Mouse (Mus musculus): ENCODE results near the gene Gin1. TPM values are rescaled to one million over a fixed set of nuclear protein-coding genes. Genes with fewer than 3 reads are reported as not detected.

The Gin1 gene
- polyA plus RNA-seq, 1 experiment from 2014 or later = 15.7 TPM

Other genes with a start within 250 kb of the Gin1 start
- 64.9 and 65.6 TPM in 2 replicates for gene D1Ertd622e, start 108.1 kb upstream of the Gin1 start, polyA plus RNA-seq (2015; fragmentation: Nextera tagmentation; extraction: Ambion mirVana)
- gene Ppip5k2, start 239 bp downstream of the Gin1 start, polyA plus RNA-seq (2015; fragmentation: Nextera tagmentation; extraction: Ambion mirVana) = 51.6 and 57.4 TPM in 2 replicates

All from forebrain, embryonic 16.5 days (tissue).